Mouse (Mus musculus) C2C12 (cell line): ENCODE results near the gene Frat1. TPM values are rescaled to one million over a fixed set of nuclear protein-coding genes. Genes with fewer than 3 reads are reported as not detected.

Source experiments
- H3K27me3 ChIP-seq: one replicate; pipeline ENCODE4 v1.6.1; 2011; ENCODE audit not compliant: control insufficient read depth, insufficient read depth, insufficient read length
- H3K36me3 ChIP-seq: one replicate; pipeline ENCODE4 v1.6.1; 2011; ENCODE audit not compliant: control insufficient read depth, insufficient read depth
- H3K4me3 ChIP-seq: one replicate; pipeline ENCODE4 v1.5.1; 2011; ENCODE audit warnings: mild to moderate bottlenecking, control low read depth; ENCODE audit not compliant: poor library complexity, insufficient read depth, severe bottlenecking
- H3K79me2 ChIP-seq: one replicate; pipeline ENCODE4 v1.6.1; 2011; ENCODE audit not compliant: control insufficient read depth, insufficient read depth
- H3K79me3 ChIP-seq: one replicate; pipeline ENCODE4 v1.6.1; 2011; ENCODE audit warnings: low read depth, control low read depth
- H3ac ChIP-seq: one replicate; pipeline ENCODE3; 2011; ENCODE audit warnings: low read depth; ENCODE audit not compliant: control insufficient read depth, insufficient read length
- CEBPB ChIP-seq: IDR thresholded peaks from one replicate; pipeline ENCODE4 v1.6.1; 2011; ENCODE audit warnings: low read depth, mild to moderate bottlenecking, control low read depth, moderate library complexity
- CTCF ChIP-seq: IDR thresholded peaks from one replicate; pipeline ENCODE4 v1.5.1; 2011; ENCODE audit not compliant: control insufficient read depth, insufficient read depth, insufficient read length
- FOSL1 ChIP-seq: IDR thresholded peaks from one replicate; pipeline ENCODE4 v1.8.0; 2011; ENCODE audit warnings: mild to moderate bottlenecking, low read length; ENCODE audit not compliant: poor library complexity, insufficient read depth, severe bottlenecking
- MAX ChIP-seq: IDR thresholded peaks from one replicate; pipeline ENCODE4 v1.6.1; 2011; ENCODE audit warnings: mild to moderate bottlenecking, control low read depth
- MYOD1 ChIP-seq: IDR thresholded peaks from one replicate; pipeline ENCODE4 v1.6.1; 2011; ENCODE audit warnings: low read depth; ENCODE audit not compliant: control insufficient read depth, insufficient read length
- MYOG ChIP-seq: IDR thresholded peaks from one replicate; pipeline ENCODE4 v1.6.1; 2011; ENCODE audit not compliant: control insufficient read depth, insufficient read length; ENCODE audit errors: extremely low read depth
- USF1 ChIP-seq: IDR thresholded peaks from one replicate; pipeline ENCODE4 v1.6.1; 2011; ENCODE audit warnings: low read depth, mild to moderate bottlenecking, control low read depth, moderate library complexity
- polyA plus RNA-seq: library from polyadenylated mRNA; unstranded; fragments of >200 nt; fragmentation: generic; extraction: Trizol; gene quantifications from one replicate; pipeline ENCODE4 v1.2.1, GENCODE M21; 2012; ENCODE audit warnings: missing spikeins

The Frat1 gene
- polyA plus RNA-seq, 1 experiment = 0.06 TPM

DNA sequence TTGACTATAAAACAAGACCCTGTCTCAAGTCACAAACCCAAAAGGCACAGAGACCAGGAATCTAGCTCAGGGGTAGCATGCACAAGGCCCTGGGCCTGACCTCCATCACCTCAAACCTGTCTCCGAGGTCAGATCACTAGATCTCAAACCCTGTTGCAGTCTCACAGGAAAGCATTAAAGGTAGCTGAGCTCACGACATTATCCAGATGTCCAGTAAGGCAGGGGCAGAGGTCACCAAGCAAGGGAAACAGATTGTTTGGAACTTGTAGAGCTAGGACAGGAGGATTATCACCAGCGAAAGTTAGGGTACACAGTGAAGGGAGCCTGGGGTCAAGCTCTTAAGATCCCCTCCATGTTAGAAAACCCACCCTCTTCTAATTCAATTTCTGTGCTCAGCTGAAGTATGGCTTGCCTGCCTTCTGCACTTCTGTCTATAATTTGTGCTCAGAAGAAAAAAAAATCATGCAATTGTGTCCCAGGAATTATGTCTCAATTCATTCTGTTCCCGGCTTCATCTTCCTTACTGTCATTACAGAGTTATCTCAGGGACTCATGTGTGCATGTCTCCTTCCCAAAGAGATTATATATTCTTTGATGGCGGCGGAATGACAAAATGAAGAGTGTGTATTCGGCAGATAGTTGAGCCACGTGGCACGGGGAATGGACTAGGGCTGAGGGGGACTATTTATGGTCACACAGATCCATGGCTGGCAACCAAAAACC is 7.6 kb downstream of the Frat1 start:
- Histone ChIP-seq H3K79me2 (no peaks in the 10 kb centered on the region), H3K79me3 (no peaks in the 10 kb centered on the region), H3K36me3 (no peaks in the 10 kb centered on the region), H3ac (no peak overlapping the region), H3K27me3 (peaks cover 40% of the 10 kb centered on the region), H3K4me3 (no peak overlapping the region)
- no peak for TF ChIP-seq FOSL1
- TF ChIP-seq USF1 = no peak
- TF ChIP-seq MAX = no peak
- no peak for TF ChIP-seq MYOG
- no peak for TF ChIP-seq CEBPB
- no peak for TF ChIP-seq CTCF
- no peak for TF ChIP-seq MYOD1

DNA sequence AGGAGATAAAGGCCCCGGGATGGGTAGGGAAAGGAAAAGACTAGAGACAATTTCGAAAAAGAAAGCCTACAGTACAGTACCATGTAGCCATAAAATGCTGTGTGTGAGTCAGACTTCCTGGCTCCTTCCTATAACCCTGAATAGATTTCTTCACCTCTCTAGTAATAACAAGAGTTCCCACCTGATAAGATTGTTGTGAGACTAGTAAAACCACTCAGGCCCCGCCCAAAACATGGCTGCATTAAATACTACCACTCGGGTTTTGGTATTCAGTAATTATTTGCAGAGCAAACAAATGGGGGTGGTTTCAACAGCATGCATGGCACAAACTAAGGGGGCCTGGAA is 8.1 kb downstream of the Frat1 start:
- H3K79me3 ChIP-seq = no peaks in the 10 kb centered on the region
- no peaks in the 10 kb centered on the region for H3K79me2 ChIP-seq
- no peaks in the 10 kb centered on the region for H3K36me3 ChIP-seq
- no peak for TF ChIP-seq CEBPB
- TF ChIP-seq MAX = no peak
- no peak for TF ChIP-seq USF1
- TF ChIP-seq MYOG = no peak
- no peak for TF ChIP-seq FOSL1
- no peak for TF ChIP-seq MYOD1
- no peak for TF ChIP-seq CTCF
- peaks cover 38% of the 10 kb centered on the region for H3K27me3 ChIP-seq
- no peak overlapping the region for H3K4me3 ChIP-seq
- H3ac ChIP-seq = no peak overlapping the region

DNA sequence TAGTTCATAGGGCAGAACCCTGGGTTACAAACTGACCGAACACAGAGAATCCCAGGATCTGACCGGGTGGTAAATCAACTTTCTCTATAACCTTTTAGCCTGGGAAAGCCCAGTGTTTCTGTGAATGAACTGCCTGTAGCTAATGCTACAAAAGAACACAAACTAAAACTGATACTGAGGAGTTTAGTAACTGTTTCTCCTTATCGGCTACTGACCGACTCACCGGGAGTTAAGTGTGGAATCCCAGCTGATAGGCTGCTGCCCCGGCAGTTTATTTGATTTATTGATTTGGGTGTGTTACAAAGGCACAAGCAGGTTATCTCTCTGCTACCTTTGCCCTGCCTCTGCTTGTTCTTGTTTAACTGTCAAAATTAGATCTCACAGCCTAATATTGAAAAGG is 9.0 kb downstream of the Frat1 start:
- Histone ChIP-seq H3K79me2 (no peaks in the 10 kb centered on the region), H3ac (no peak overlapping the region), H3K4me3 (no peak overlapping the region), H3K36me3 (no peaks in the 10 kb centered on the region), H3K27me3 (peaks cover 33% of the 10 kb centered on the region), H3K79me3 (no peaks in the 10 kb centered on the region)
- TF ChIP-seq FOSL1 = no peak

DNA sequence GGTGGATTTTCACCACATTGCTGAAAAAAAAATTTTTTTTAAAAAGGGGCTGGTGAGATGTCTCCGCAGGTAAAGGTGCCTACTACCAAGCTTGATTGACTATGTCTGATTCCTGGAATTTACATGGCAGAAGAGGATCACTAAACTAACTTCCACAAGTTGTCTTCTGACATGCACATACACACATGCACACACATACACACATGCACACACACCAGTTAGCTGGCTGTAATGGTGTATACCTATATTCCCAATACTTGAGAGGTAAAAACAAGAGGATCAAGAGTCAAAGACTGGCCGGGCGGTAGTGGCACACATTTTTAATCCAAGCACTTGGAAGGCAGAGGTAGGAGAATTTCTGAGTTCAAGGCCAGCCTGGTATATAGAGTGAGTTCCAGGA is 9.9 kb downstream of the Frat1 start:
- H3K4me3 ChIP-seq = no peak overlapping the region
- no peak overlapping the region for H3ac ChIP-seq
- TF ChIP-seq MYOG = no peak
- no peak for TF ChIP-seq FOSL1
- no peak for TF ChIP-seq USF1
- no peak for TF ChIP-seq CTCF
- no peak for TF ChIP-seq CEBPB
- TF ChIP-seq MAX = no peak
- no peak for TF ChIP-seq MYOD1
- H3K79me2 ChIP-seq = no peaks in the 10 kb centered on the region
- no peaks in the 10 kb centered on the region for H3K79me3 ChIP-seq
- H3K36me3 ChIP-seq = no peaks in the 10 kb centered on the region
- peaks cover 33% of the 10 kb centered on the region for H3K27me3 ChIP-seq

DNA sequence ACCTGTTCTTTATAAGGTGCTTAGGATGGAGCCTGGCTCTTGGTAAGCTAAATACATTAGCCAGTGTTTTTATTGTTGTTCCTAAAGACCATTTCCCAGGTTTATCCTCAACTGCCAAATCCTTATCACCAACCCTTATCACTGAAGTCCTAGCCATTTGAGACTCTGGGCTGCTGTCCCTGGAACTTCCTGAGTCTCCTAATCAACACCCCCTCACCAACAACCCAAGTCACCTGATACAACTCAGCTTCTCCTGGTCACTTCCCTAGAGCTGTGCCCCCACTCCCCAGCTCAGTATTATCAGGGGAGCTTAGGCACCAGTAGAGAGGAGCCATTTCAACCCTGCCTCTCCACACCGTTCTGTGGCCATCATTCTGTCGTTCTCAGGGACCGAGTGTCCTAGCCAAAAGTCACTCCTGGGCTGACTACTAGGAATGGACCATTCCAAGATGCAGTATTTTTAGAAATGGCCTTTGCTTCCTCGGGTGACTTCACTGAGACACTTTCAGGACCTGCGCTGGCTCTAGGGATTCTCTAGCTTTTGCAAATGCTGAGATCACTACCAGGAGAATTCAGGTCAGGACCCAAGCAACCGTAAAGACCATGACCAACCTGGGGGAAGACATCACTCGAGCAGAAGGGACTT is 11.5 kb downstream of the Frat1 start:
- Histone ChIP-seq H3K36me3 (no peaks in the 10 kb centered on the region), H3K4me3 (no peak overlapping the region), H3K79me2 (no peaks in the 10 kb centered on the region), H3ac (no peak overlapping the region), H3K27me3 (peaks cover 29% of the 10 kb centered on the region), H3K79me3 (no peaks in the 10 kb centered on the region)
- TF ChIP-seq CEBPB (no peak), FOSL1 (no peak), USF1 (no peak), MYOG (no peak), MAX (no peak), CTCF (no peak), MYOD1 (no peak)

DNA sequence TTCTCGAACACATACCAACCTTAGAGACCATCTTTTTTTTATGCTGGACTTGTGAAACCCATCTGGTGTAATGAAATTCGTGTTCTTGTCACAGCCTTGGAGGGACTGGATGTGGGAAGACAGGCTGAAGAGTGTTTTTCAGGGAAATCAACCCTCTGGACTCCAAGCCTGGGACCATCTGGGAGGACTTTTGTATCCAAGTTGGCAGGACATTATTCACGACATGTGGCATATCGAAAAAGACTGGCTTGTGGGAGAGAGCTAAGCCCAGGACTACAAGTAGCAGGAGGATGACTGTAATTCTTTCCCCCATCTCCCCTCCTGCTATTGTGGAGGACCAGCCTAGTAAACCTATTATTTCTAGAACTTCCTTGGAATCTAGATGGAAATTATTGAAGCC is 12.4 kb downstream of the Frat1 start:
- no peaks in the 10 kb centered on the region for H3K36me3 ChIP-seq
- H3ac ChIP-seq = no peak overlapping the region
- no peaks in the 10 kb centered on the region for H3K79me3 ChIP-seq
- H3K79me2 ChIP-seq = no peaks in the 10 kb centered on the region
- H3K27me3 ChIP-seq = peaks cover 31% of the 10 kb centered on the region
- H3K4me3 ChIP-seq = no peak overlapping the region
- TF ChIP-seq CTCF (no peak), MYOD1 (no peak), MAX (no peak), FOSL1 (no peak), CEBPB (no peak), USF1 (no peak), MYOG (no peak)
